Mouse (Mus musculus): Measurements from ENCODE around the gene Jph3. TPM values are rescaled to one million over a fixed set of nuclear protein-coding genes. Genes with fewer than 3 reads are reported as not detected.

Gene Jph3
- polyA plus RNA-seq, 1 experiment from 2014 or later = 106 TPM

DNA sequence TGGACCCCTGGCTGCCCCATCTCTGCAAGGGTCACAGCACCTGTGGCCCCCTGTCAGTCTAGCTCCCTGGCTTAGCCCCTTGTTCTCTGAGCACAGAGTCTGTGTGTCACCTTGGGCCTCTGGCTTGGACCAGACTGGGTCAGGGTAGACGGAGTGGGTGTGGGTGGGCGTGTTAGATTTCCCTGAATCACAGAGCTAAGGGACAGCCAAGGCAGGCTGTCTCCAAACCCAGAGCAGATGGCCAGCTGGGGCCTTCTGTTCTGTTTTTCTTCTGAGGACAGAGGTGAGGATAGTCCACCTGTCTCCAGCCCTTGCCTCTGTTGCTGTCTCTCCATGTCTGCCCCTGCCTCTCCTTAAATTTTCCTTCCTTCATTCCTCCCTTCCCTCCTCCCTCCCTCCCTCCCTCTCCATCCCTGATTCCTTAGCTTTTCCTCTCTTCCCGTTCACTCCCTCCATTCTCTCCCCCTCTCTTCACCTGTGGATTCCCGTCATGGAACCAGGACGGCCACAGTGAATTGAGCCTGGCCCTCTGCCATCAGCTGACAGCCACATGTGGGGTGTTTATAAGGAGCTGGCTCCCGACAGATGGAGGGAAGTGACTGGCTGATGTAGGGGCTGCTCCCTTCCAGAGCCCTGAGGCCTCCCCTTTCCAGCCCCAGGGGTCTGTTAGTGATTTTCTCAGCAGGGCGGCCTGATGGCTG is 33.7 kb downstream of the Jph3 start:
- Histone ChIP-seq H3K4me3 (ENCODE audit: low read length) (no peak overlapping the region), H3K9me3 (ENCODE audit: control insufficient read depth, low read length) (no peaks in the 10 kb centered on the region), H3K27ac (ENCODE audit: low read depth, low read length) (0 out of 2 replicates have a peak overlapping the region, but pooled peaks have one; percentile 7), H3K4me1 (ENCODE audit: control insufficient read depth, insufficient read depth, low read depth, low read length) (peaks cover 5% of the 10 kb centered on the region; the same call in 1 of the 2 replicates), H3K4me2 (ENCODE audit: low read length) (no peak overlapping the region), H3K27me3 (replicated peaks; ENCODE audit: control insufficient read depth, insufficient read depth, low read length) (no peaks in the 10 kb centered on the region), H3K36me3 (ENCODE audit: control insufficient read depth, insufficient read depth, low read length) (no peaks in the 10 kb centered on the region; the same call in 1 of the 2 replicates), H3K9ac (ENCODE audit: low read depth, low read length) (no peak overlapping the region; the same call in 1 of the 2 replicates)
- ATAC-seq = no peak
- WGBS = 37% methylated on average over 7 of the region's 7 CpGs

DNA sequence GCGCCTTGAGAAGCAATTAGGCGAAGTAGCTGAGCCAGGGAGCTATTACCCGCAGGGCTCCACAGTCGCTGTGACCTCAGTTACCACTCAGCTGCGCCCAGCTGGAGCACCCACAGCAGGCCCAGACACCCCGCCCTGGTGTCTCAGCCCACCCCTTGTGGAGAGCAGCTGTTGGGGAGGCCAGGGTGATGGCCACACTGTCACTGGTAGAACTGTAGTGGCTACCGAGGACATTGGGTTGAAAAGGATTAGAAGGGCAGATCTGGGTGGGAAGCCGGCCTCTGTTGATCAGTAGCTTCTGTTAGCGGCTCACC is 34.2 kb downstream of the Jph3 start:
- 45% methylated on average over 9 of the region's 9 CpGs for WGBS
- Histone ChIP-seq H3K4me3 (ENCODE audit: low read length) (no peak overlapping the region), H3K9me3 (ENCODE audit: control insufficient read depth, low read length) (no peaks in the 10 kb centered on the region), H3K27me3 (replicated peaks; ENCODE audit: control insufficient read depth, insufficient read depth, low read length) (no peaks in the 10 kb centered on the region), H3K27ac (ENCODE audit: low read depth, low read length) (0 out of 2 replicates have a peak overlapping the region, but pooled peaks have one; percentile 7), H3K9ac (ENCODE audit: low read depth, low read length) (no peak overlapping the region), H3K4me2 (ENCODE audit: low read length) (no peak overlapping the region), H3K36me3 (ENCODE audit: control insufficient read depth, insufficient read depth, low read length) (no peaks in the 10 kb centered on the region; the same call in 1 of the 2 replicates), H3K4me1 (ENCODE audit: control insufficient read depth, insufficient read depth, low read depth, low read length) (peaks cover 5% of the 10 kb centered on the region; the same call in 1 of the 2 replicates)
- no peak for ATAC-seq

DNA sequence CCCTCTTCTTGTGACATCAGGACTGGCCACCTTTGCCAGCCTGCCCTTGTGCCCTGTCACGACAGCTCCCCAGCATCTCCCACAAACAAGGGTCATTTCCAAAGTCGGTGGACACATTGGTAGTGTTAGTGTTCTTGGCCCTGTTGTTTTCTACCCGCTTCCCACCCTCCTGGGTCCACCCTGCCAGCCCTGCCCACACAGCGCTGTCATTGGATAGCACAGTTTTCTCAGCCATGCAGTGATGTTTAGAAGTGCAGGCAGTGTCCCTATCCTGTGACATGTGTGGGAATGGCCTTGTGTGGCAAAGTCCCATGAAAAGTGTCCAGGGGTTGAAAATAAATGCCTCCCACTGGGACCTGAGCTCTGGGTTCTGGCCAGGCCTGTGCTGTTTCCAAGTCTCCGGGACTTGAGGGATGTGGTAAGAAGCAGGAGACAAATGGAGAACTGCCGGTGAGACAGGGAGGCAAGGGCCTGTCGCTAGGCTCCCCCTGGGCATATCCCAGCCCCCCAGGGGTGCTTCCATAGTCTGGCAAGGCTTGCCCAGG is 36.2 kb downstream of the Jph3 start:
- Histone ChIP-seq H3K4me2 (ENCODE audit: low read length) (no peak overlapping the region), H3K4me1 (ENCODE audit: control insufficient read depth, insufficient read depth, low read depth, low read length) (peaks cover 5% of the 10 kb centered on the region; the same call in 1 of the 2 replicates), H3K9me3 (ENCODE audit: control insufficient read depth, low read length) (no peaks in the 10 kb centered on the region), H3K4me3 (ENCODE audit: low read length) (no peak overlapping the region), H3K27ac (ENCODE audit: low read depth, low read length) (no peak overlapping the region), H3K9ac (ENCODE audit: low read depth, low read length) (no peak overlapping the region), H3K36me3 (ENCODE audit: control insufficient read depth, insufficient read depth, low read length) (no peaks in the 10 kb centered on the region; the same call in 1 of the 2 replicates), H3K27me3 (replicated peaks; ENCODE audit: control insufficient read depth, insufficient read depth, low read length) (no peaks in the 10 kb centered on the region)
- WGBS = 63% methylated on average over 7 of the region's 7 CpGs
- no peak for ATAC-seq

DNA sequence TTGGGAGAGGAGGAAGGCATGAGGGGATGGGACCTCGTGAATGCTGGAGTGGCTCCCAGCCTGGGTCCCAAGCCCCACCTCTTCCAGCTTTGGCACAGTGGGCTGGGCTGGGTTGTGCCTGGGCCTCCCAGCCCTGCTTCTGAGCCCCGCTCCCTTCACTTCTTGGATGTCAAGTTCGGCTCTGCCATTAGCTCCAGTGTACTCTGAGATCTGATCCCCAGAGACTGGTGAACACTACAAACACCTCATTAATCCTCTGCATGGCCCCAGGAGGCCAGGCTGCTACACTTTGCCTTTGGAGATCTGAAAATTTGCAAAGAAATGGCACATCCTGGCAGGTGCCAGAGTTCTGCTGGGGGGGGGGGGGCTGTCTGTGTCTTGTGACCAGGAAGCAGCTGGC is 39.7 kb downstream of the Jph3 start:
- Histone ChIP-seq H3K4me1 (ENCODE audit: control insufficient read depth, insufficient read depth, low read depth, low read length) (peaks cover 8% of the 10 kb centered on the region), H3K4me2 (ENCODE audit: low read length) (no peak overlapping the region), H3K9me3 (ENCODE audit: control insufficient read depth, low read length) (no peaks in the 10 kb centered on the region), H3K4me3 (ENCODE audit: low read length) (no peak overlapping the region), H3K27ac (ENCODE audit: low read depth, low read length) (no peak overlapping the region), H3K36me3 (ENCODE audit: control insufficient read depth, insufficient read depth, low read length) (no peaks in the 10 kb centered on the region), H3K27me3 (replicated peaks; ENCODE audit: control insufficient read depth, insufficient read depth, low read length) (no peaks in the 10 kb centered on the region), H3K9ac (ENCODE audit: low read depth, low read length) (no peak overlapping the region; the same call in 1 of the 2 replicates)
- 45% methylated on average over 3 of the region's 3 CpGs for WGBS
- ATAC-seq = no peak

DNA sequence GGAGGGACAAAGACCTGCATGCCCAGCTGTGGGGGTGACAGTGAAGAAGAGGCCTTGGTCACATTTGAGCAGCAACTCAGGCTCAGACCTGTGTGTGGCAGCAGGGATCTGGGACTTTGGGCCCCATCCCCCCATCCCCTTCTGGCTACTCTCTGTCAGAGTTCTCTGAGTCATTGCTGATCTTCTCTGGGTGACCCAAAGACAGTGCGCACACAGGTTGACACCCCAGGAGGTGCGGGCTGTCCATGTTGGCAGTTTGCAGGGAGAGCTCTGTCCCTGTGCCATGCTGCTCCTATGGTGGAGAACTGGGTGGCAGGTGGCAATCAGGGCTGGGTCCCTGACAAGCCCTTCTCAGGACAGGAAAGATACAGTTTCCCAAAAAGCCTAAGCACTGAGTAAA is 40.2 kb downstream of the Jph3 start:
- H3K27me3 ChIP-seq (replicated peaks; ENCODE audit: control insufficient read depth, insufficient read depth, low read length) = no peaks in the 10 kb centered on the region
- 95% methylated on average over 2 of the region's 2 CpGs for WGBS

DNA sequence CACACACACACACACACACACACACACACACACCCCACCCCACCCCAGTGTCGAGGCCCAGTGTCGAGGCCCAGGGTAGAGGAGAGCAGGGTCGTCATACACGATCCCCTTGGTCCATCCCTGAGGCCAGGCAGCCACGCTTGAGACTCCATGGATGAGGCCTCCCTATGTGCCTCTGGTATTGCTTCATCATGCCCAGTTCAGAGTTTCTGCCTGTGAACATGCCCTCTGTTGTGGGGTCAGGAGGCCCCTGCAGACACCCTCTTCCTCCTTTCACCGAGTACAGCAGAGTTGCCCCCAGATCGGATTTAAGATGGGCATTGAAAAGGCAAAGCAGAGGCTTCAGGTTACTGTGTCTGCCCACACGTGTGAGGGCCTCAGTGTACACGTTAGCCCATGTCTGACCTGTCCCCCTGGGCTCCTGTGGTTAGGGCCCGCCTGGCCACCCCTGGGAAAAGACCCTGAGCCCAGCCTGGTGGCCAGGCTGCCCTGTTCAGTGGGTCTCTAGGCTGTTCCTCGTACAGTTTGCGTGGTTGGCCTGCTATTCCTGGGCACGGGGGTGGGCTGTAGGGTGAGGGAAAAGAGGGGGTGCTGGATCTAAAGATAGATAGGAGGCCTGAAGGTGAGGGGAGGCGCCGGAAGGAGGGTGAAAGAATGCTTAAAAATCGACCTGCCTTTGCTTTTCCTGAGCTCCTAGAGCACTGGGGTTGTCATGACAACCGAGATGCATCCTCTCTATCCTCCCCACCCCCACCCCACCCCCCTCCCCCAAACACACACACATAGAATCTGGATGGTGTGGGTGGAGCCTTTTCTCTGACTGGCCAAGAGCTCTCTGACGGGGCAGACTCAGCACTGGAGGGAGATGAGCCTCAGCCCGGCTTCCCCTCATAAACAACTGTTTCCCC is 41.7 kb downstream of the Jph3 start:
- 18% methylated on average over 18 of the region's 19 CpGs for WGBS
- peak; percentile 80 for ATAC-seq
- peaks cover 8% of the 10 kb centered on the region for H3K4me1 ChIP-seq (ENCODE audit: control insufficient read depth, insufficient read depth, low read depth, low read length)
- H3K27me3 ChIP-seq (replicated peaks; ENCODE audit: control insufficient read depth, insufficient read depth, low read length) = no peaks in the 10 kb centered on the region
- no peak overlapping the region for H3K4me2 ChIP-seq (ENCODE audit: low read length)
- no peaks in the 10 kb centered on the region for H3K9me3 ChIP-seq (ENCODE audit: control insufficient read depth, low read length)
- peak overlapping the region; percentile 7; the same call in 1 of the 2 replicates for H3K9ac ChIP-seq (ENCODE audit: low read depth, low read length)
- no peaks in the 10 kb centered on the region for H3K36me3 ChIP-seq (ENCODE audit: control insufficient read depth, insufficient read depth, low read length)
- H3K4me3 ChIP-seq (ENCODE audit: low read length) = no peak overlapping the region
- H3K27ac ChIP-seq (ENCODE audit: low read depth, low read length) = no peak overlapping the region; the same call in 1 of the 2 replicates

More for the DNA sequence above, 40.2 kb downstream of the Jph3 start:
- Histone ChIP-seq H3K4me1 (ENCODE audit: control insufficient read depth, insufficient read depth, low read depth, low read length) (peaks cover 8% of the 10 kb centered on the region), H3K9me3 (ENCODE audit: control insufficient read depth, low read length) (no peaks in the 10 kb centered on the region), H3K36me3 (ENCODE audit: control insufficient read depth, insufficient read depth, low read length) (no peaks in the 10 kb centered on the region), H3K4me3 (ENCODE audit: low read length) (no peak overlapping the region), H3K9ac (ENCODE audit: low read depth, low read length) (no peak overlapping the region; the same call in 1 of the 2 replicates), H3K27ac (ENCODE audit: low read depth, low read length) (no peak overlapping the region), H3K4me2 (ENCODE audit: low read length) (no peak overlapping the region)
- ATAC-seq = no peak

DNA sequence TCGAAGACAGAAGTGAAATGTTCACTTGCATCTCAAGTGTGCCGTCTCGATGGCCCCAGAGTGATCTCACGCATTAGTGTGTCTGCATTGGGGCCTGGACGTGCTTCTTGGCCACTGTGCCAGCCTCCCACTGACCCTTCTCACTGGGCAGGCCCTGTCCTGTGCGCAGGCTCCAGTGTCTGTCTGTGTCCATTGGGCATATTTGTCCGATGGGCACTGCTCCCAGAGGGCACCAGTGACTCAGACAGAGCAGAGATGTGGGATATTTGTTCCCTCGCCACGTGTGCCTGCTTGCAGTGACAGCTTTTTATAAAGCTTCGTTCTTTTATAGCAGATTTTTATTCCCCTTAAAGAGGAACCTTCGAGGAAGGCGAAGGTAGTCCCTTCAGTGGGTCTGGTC is 44.5 kb downstream of the Jph3 start:
- no peak overlapping the region for H3K4me2 ChIP-seq (ENCODE audit: low read length)
- H3K4me1 ChIP-seq (ENCODE audit: control insufficient read depth, insufficient read depth, low read depth, low read length) = peaks cover 8% of the 10 kb centered on the region
- no peaks in the 10 kb centered on the region for H3K27me3 ChIP-seq (replicated peaks; ENCODE audit: control insufficient read depth, insufficient read depth, low read length)
- no peaks in the 10 kb centered on the region for H3K36me3 ChIP-seq (ENCODE audit: control insufficient read depth, insufficient read depth, low read length)
- H3K9me3 ChIP-seq (ENCODE audit: control insufficient read depth, low read length) = no peaks in the 10 kb centered on the region
- 86% methylated on average over 12 of the region's 12 CpGs for WGBS
- H3K4me3 ChIP-seq (ENCODE audit: low read length) = no peak overlapping the region
- H3K27ac ChIP-seq (ENCODE audit: low read depth, low read length) = no peak overlapping the region
- no peak overlapping the region for H3K9ac ChIP-seq (ENCODE audit: low read depth, low read length)
- no peak for ATAC-seq

DNA sequence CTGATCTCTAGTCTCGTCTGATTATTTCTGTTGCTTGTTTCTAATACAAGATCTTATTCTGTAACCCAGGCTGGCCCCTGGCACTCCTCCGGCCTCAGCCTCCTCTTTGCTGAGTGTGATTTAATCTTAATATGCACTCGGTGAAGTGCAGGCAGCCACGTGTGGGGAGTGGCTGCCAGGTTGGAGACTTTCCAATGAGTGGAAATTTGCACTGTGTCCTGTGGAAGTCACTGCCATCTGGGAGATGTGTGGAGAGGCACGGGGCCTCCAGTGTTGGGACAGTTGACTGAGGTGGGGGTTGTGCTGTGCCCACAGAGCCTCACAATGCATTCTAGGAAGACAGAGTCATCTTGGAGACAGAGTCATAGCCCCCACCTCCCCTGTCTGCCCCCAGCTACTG is 53.1 kb downstream of the Jph3 start:
- H3K36me3 ChIP-seq (ENCODE audit: control insufficient read depth, insufficient read depth, low read length) = peaks cover 7% of the 10 kb centered on the region; the same call in 1 of the 2 replicates
- H3K9ac ChIP-seq (ENCODE audit: low read depth, low read length) = no peak overlapping the region
- no peaks in the 10 kb centered on the region for H3K27me3 ChIP-seq (replicated peaks; ENCODE audit: control insufficient read depth, insufficient read depth, low read length)
- H3K4me3 ChIP-seq (ENCODE audit: low read length) = no peak overlapping the region
- no peak overlapping the region for H3K27ac ChIP-seq (ENCODE audit: low read depth, low read length)
- ATAC-seq = no peak
- H3K9me3 ChIP-seq (ENCODE audit: control insufficient read depth, low read length) = no peaks in the 10 kb centered on the region
- WGBS = 67% methylated on average over 5 of the region's 5 CpGs
- no peaks in the 10 kb centered on the region for H3K4me1 ChIP-seq (ENCODE audit: control insufficient read depth, insufficient read depth, low read depth, low read length)
- H3K4me2 ChIP-seq (ENCODE audit: low read length) = no peak overlapping the region

DNA sequence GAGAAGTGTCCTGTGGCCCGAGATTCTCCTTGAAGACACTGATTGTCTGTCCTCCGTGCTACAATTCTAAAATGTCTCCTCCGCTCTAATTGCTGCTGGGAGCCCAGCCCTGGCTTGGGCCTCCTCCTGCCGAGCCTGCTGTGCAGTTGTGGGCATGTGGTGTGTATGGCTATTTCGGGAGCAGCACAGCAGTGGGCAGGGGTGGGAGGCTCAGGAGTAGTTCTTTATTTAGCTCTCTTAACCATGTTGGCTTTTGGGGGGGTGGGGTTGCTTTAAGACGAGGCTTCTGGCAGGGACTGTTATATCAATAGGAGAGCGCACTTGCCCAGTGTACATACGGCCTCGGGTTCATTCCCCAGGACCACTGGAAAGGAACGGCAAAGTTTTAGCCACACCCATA is 57.1 kb downstream of the Jph3 start:
- Histone ChIP-seq H3K4me1 (ENCODE audit: control insufficient read depth, insufficient read depth, low read depth, low read length) (no peaks in the 10 kb centered on the region), H3K27me3 (replicated peaks; ENCODE audit: control insufficient read depth, insufficient read depth, low read length) (no peaks in the 10 kb centered on the region), H3K4me3 (ENCODE audit: low read length) (no peak overlapping the region), H3K9me3 (ENCODE audit: control insufficient read depth, low read length) (no peaks in the 10 kb centered on the region), H3K27ac (ENCODE audit: low read depth, low read length) (no peak overlapping the region), H3K4me2 (ENCODE audit: low read length) (no peak overlapping the region), H3K36me3 (ENCODE audit: control insufficient read depth, insufficient read depth, low read length) (peaks cover 7% of the 10 kb centered on the region; the same call in 1 of the 2 replicates), H3K9ac (ENCODE audit: low read depth, low read length) (no peak overlapping the region)
- no peak for ATAC-seq
- WGBS = 67% methylated on average over 10 of the region's 10 CpGs

Measured in hindbrain, embryonic 16.5 days (tissue).